Mouse (Mus musculus) ES-Bruce4 (cell line): ENCODE measurements around the gene Axl.

ENCODE experiments used
- CTCF ChIP-seq: IDR thresholded peaks from one replicate; pipeline ENCODE4 v1.8.1; 2011; ENCODE audit warnings: low read depth, low read length
- EP300 ChIP-seq: IDR thresholded peaks from 2 replicates; pipeline ENCODE4 v1.6.1; 2011; ENCODE audit warnings: low read depth, low read length; ENCODE audit not compliant: insufficient read depth
- POLR2A ChIP-seq: IDR thresholded peaks from one replicate; pipeline ENCODE4 v1.8.1; 2011; ENCODE audit warnings: low read length; ENCODE audit not compliant: insufficient read depth

DNA sequence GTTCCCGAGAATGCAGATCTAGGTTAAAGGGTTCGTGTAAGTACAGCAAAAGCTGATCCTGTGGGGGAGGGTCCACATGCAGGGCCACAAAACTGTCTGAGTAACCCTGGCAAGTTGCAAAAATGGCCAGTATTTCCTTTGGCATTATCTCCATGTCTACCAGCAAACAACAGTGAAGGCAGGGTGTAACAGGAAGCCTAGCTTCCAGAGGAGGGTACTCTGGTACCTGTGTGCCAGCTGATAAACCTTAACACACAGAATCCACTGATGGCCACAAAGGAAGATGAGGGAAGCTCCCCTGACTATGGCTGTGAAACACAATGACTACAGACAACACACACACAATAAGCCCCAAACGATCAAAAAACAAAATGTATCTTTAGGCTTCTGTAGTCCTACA, 50.2 kb downstream of the Axl start:
- no peak for TF ChIP-seq CTCF
- TF ChIP-seq POLR2A: no peak
- no peak for TF ChIP-seq EP300
